Mouse (Mus musculus): Measurements from ENCODE around the gene Cntnap2. TPM values are rescaled to one million over a fixed set of nuclear protein-coding genes. Genes with fewer than 3 reads are reported as not detected.

The Cntnap2 gene
- under 1 TPM in 1 of 2 experiments, not detected in 1; 0.07 TPM for polyA plus RNA-seq (2017; shearing (Covaris generic))

DNA sequence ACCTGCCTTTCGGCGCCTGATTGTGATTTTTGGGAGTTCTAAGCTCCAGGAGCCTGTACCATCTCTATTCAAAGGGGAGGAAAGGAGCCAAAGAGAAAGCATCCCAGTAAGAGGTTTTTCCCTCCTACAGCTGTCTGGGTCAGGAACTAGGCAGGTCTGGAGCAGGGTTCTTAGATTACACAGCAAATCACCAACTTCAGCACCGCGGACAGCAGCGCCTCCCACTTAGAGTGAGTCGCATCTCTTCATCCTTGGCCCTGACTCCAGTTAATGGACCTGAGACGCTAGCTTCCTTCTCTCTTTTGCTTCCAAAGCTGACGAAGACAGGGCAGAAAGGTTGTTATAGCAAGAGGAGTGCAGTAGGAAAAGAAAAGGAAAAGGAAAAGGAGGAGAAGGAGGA is at the start of gene Cntnap2:
TSS of gene Cntnap2 (plus strand) at position 267 of the 400 bp plus-strand sequence.
- ATAC-seq: no peak

DNA sequence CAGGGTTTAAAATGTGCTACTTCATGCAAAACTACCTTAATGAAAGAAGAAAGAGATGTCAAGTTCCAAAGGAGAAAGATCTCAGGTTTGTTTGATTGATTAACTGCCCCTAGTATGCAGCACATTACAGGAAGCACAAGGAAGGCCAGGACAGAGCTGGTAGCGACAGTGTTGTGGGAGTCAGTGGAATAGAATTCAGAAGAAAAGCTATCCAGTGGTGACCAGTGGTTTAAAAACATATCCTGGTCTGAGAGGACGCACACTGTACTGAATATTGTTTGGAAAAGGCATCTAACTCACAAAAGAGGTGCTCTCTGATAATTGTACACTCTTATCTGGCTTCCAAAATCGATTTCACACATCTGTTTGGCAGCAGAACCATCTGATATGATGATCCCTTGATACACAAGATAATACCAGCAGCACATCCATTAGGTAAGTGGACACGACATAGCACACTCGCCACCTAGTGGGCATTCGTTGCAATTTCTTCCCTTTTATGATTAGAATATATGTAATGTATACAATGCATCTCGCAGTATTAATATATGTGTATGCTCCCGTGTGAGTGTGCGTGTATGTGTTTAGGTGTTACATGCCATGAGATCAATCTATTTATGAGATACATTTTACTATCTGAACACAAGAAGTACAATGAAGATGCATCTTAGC is 33.0 kb upstream of the Cntnap2 start:
- ATAC-seq: no peak

DNA sequence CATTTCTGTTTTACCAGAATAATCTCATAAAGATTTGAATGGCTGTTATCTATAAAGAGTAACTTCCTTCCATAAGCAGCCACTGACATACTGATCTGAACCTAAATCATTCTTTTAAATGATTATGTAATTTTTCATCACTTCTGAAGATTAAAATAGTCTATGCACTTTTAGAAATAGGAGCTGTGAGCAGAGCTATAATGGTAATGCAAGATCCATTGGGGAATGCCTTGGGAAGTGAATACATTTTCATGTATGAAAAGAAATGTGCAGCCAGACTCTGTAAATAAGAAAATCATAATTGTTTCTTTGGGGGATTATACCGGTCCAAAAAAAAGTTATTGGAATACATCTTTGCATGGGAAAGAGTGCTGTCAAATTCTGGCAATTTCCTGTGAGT is 19.7 kb upstream of the Cntnap2 start:
- no peak for ATAC-seq

- no peak for ATAC-seq
Observed at GRCm38 (mm10) chr6:45059556-45060471, 657 bp downstream of the Cntnap2 start.

DNA sequence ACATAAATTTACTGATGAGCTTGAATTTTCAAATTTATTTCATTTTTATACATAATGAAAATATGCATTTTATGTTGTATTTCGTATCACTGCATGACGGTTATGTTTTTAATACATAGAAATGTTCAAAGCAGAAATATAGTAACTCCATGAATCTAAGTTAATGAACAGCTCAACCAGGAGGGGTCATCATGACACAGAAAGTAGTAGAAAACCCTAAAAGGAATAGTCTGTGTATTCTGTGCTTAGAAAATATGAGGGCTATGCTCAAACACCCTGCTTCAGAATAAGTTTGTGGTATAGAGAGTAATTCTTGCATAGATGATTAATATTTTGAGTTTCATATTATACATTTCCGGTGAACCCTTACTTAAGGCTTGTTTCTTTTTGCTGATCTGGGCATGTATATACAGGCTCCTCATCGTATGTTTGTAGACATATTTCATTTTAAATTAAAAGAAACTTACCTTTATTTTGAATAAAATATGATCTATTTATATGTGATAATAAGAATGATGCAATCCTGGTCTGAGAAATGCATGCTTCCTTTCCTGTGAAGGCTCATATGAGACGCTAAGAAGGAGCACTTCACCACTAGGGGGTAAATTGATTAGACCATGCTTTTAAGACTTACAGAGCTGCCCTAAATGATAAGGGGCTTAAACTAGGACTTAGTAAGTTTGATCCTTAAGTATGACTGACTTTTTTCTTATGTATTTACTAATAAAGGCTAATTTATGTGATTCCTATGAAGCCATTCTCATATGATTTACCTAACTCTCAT is 3.2 kb downstream of the Cntnap2 start:
- ATAC-seq: no peak

GRCm38 (mm10) chr6:45088304-45088703 is 29.1 kb downstream of the Cntnap2 start:
- no peak for ATAC-seq

DNA sequence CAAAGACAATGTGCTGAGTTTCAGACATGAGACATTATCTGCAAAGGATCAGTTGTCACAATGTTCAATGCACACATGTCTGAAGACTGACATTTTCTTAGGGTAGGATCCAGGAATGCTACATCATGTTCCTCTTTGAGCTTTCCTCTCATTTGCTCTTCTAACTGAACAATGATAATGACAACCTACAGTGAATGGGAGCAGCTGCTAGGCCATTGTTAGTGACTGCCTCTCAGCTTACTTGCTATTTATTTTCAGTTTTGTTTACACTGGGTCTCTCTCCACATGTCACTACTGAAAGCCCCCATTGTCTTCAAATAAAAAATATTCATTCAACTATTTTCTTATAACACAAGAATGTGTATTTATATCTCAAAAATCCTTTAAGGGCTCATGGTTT is 54.5 kb downstream of the Cntnap2 start:
- ATAC-seq: no peak

DNA sequence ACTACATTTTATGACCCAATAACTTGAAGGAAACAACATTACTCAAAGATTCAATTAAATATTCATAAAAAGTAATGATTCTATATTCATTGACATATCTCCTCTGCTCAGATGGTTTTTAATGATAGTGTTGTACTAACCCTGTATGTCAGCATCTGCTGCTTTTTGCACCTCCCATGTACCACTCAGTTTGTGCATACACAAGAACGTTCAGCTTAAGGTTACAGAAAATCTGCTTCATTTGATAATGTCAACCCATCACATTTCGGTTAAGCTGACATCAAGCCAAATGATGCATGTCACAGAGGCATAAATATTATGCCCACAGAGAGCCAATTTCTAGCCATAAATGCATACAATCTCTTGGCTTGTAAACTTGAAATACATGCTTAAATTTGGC is 85.7 kb downstream of the Cntnap2 start:
- no peak for ATAC-seq

GRCm38 (mm10) chr6:45205039-45205438 is 145.9 kb downstream of the Cntnap2 start:
- no peak for ATAC-seq

- no peak for ATAC-seq
Observed at GRCm38 (mm10) chr6:45214330-45214729, 155.2 kb downstream of the Cntnap2 start.

- no peak for ATAC-seq
Observed at GRCm38 (mm10) chr6:45229002-45229401, 169.8 kb downstream of the Cntnap2 start.

DNA sequence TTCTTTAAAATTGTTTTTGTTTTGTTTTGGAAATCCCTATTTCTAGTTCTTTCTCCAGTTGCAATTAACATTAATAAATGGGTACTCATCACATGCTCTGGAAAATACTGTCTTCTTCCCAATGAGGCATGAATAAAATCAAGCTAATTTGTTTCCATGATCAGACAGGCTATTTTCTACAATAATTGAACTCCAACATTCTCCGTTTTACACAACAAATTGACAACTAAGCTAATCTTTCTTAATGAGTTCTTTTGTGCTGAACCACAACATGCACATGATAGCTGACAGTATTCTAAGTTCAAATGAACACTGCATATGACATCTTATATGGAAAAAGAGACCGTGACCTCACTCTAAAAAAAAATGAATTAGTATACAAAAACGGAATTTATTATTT is 173.4 kb downstream of the Cntnap2 start:
- ATAC-seq: no peak

GRCm38 (mm10) chr6:45236531-45236930 is 177.4 kb downstream of the Cntnap2 start:
- no peak for ATAC-seq

DNA sequence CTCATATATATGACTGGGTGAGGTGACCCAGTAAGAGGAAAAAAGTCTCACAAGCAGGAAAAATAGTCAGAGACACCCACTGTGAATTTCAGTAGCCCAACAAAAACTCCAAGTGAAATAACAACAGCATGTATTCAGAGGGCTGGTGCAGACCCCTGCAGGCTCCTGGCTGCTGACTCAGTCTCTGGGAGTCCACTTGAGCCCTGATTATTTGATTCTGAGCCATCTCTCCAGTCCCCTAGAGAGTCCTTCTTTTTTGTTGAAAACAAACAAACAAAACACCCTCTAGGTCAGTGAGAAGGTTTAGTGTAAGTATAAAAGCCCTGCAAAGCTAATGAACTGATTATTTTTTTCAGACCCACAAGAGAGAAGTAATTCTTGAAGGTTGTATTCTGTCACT is 179.0 kb downstream of the Cntnap2 start:
- no peak for ATAC-seq

GRCm38 (mm10) chr6:45241218-45241617 is 182.1 kb downstream of the Cntnap2 start:
- ATAC-seq: no peak

- no peak for ATAC-seq
Observed at GRCm38 (mm10) chr6:45244680-45245079, 185.5 kb downstream of the Cntnap2 start.

GRCm38 (mm10) chr6:45258047-45258446 is 198.9 kb downstream of the Cntnap2 start:
- no peak for ATAC-seq

GRCm38 (mm10) chr6:45271537-45271936 is 212.4 kb downstream of the Cntnap2 start:
- ATAC-seq: no peak

GRCm38 (mm10) chr6:45273259-45273775 is 214.2 kb downstream of the Cntnap2 start:
- no peak for ATAC-seq

DNA sequence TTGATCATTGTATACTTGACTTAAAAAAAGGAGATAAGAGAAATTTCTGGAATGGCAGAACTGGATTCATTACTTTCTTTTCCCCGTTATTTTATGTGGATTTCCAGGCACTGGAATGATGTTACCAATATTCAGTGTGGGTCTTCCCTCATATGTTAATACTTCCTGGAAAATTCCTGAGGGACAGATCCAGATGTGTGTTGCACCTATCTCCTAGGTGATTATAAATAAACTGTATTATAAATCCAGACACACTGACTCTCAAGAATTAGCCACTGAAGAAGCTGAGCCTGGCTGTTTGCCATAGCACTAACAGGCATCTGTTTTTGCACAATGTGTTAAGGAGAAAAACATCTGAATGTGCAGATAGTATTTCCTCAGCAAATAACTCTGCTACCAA is 231.0 kb downstream of the Cntnap2 start:
- ATAC-seq: no peak

- no peak for ATAC-seq
Observed at GRCm38 (mm10) chr6:45317455-45317854, 258.3 kb downstream of the Cntnap2 start.

DNA sequence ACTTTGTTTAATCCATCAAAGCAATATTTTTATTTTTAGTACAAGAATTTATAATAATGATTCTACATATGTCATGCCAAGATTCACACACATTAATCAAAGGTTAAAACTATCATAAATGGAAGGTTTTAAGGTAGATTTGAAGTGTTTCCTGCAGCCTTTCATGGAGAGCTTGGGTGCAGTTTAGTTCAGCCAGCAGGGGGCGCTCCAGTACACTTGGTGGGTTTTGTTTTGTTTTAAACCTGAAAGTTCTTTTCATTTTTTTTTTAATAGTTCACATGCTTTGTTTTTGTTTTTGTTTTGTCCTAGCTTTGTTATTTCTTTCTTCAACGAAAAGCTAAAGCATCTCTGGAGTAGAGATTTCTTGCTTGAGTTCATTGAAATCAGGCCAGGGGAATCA is 264.3 kb downstream of the Cntnap2 start:
- ATAC-seq: no peak

DNA sequence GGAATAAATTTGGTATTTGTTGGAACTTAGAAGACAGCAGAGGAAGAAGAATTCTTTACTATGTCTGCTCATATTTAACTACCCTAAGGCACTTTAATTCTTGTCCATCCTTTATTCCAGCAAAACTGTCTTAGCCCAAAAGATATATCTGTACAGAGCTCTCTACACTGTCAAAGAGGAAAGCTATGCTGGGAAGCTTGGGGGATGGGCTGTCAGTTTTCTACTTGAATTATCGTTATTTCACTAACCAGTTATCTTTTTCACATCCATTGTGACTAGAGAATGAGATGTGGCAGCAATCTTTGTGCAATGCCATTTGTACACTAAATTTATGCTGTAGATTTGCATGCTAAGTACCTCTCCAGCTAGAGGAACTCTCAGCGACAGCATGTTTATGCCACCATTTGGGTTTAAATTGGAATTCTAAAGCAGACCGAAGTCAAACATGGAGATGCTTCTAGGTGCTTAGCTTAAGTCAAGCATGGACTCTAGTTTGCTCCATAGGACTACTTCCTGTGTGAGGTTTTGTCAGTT is 268.9 kb downstream of the Cntnap2 start:
- ATAC-seq: no peak
